Mouse (Mus musculus) stomach, postnatal 0 days (tissue): ENCODE results near the gene Erv3.

Experiments used
- CTCF ChIP-seq: IDR thresholded peaks from 2 replicates; pipeline ENCODE4 v1.5.1; 2016; ENCODE audit warnings: antibody characterized with exemption, low read depth, mild to moderate bottlenecking, moderate library complexity
- EP300 ChIP-seq: optimal IDR thresholded peaks from 2 replicates; pipeline ENCODE3; 2016; ENCODE audit warnings: antibody characterized with exemption

DNA sequence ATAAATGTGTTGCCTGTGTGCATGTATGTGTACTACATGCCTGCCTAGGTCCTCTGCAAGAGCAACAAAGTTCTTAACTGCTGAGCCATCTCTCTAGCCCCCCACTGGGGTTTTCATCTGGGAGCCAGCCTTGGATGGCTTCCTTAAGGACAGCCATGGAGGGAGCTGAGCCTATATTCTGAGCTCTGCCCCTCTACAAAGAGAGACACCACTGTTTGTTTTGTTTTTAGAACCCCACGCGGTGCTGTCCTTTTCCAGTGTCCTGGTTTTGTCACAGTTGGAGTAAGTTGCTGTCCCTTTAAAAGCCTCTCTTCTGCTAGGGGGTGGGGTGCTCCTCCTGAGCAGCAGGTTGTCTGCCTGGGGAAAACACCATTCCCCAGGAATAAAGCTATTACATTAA is 27.7 kb downstream of the Erv3 start:
- TF ChIP-seq CTCF (no peak), EP300 (no peak)
